Mouse (Mus musculus): ENCODE results near the gene Snrpd2.

GRCm38 (mm10) chr7:19179936-19180335 lies 30.4 kb downstream of the Snrpd2 start:
- TF ChIP-seq EP300 (optimal IDR thresholded peaks at IDR 0.05) (no peak), CTCF (IDR thresholded peaks at IDR 0.05; ENCODE audit: low read depth) (no peak)
